Mouse (Mus musculus): ENCODE measurements around the gene Aspg.

DNA sequence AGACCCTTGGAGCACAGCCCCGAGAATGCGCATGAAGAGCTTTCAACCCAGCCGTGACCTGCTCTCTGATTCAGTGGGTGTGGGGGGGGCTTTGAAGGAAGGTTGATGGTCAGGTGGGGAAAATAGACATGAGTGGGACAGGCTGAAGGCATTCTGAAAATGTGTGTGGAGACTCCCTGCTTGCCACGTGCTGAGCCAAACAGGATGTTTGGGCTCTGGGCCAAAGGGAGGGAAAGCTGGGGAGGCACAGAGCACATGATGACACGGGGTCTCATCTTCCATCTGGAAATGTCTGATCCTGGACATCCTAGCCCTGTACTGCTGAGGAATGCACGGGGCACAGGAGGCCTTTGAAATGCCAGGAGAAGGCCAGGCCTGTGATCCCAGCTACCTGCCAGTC, 19.8 kb upstream of the Aspg start:
- no peak for TF ChIP-seq CTCF (IDR thresholded peaks at IDR 0.05; ENCODE audit: low read depth, low read length)
- no peak for TF ChIP-seq GATA2 (IDR thresholded peaks at IDR 0.05; ENCODE audit: borderline replicate concordance, low read depth, low read length)
- TF ChIP-seq TAL1 (conservative IDR thresholded peaks at IDR 0.05; ENCODE audit: low read depth, low read length): no peak
- no peak for TF ChIP-seq POLR2AphosphoS5 (IDR thresholded peaks at IDR 0.05; ENCODE audit: insufficient replicate concordance, low read depth, low read length)
- no peak for TF ChIP-seq GATA1 (IDR thresholded peaks at IDR 0.05; ENCODE audit: borderline replicate concordance, low read length)
